Mouse (Mus musculus) CH12.LX (cell line): ENCODE results near the gene Dpm1. TPM values are rescaled to one million over a fixed set of nuclear protein-coding genes. Genes with fewer than 3 reads are reported as not detected.

ENCODE experiments used
- DNase-seq: peaks from one replicate; pipeline ENCODE4 v3.0.0-alpha.2; 2013; ENCODE audit errors: extremely low read depth
- H3K27ac ChIP-seq: 2 replicates; pipeline ENCODE4 v1.5.1; 2012; ENCODE audit warnings: low read depth, mild to moderate bottlenecking, control low read depth, moderate library complexity; ENCODE audit not compliant: insufficient read depth
- H3K27me3 ChIP-seq: replicated peaks from 2 replicates; pipeline ENCODE3; 2012; ENCODE audit warnings: inconsistent platforms
- H3K36me3 ChIP-seq, 2 experiments: replicated peaks in 1 of 2; 2 replicates each; pipeline versions ENCODE3 to v1.6.1; 2012; ENCODE audit warnings: inconsistent platforms in 1 of 2, low read length in 1 of 2, mild to moderate bottlenecking in 1 of 2, mixed read lengths in 1 of 2, moderate library complexity in 1 of 2; ENCODE audit not compliant: control insufficient read depth in 1 of 2, insufficient read depth in 1 of 2
- H3K4me1 ChIP-seq, 2 experiments: 2 replicates each; pipeline ENCODE4 v1.6.1; 2012; ENCODE audit warnings: inconsistent platforms in 1 of 2, moderate library complexity in 1 of 2; ENCODE audit not compliant: insufficient read depth in 2 of 2, control insufficient read depth in 1 of 2
- H3K4me2 ChIP-seq: 2 replicates; pipeline ENCODE4 v1.6.1; 2012; ENCODE audit warnings: low read depth, mild to moderate bottlenecking, control low read depth; ENCODE audit not compliant: poor library complexity, insufficient read depth, severe bottlenecking
- H3K4me3 ChIP-seq, 3 experiments: fragments of 150-350 bp in 1 of 3; sonication (generic) in 1 of 3; replicated peaks in 1 of 3; 2 replicates each; pipeline versions ENCODE3 to v1.5.1; 2011 to 2012; ENCODE audit warnings: low read depth in 2 of 3, low read length in 2 of 3, mild to moderate bottlenecking in 2 of 3, moderate library complexity in 2 of 3, control low read depth in 1 of 3, improper control_type of control experiment in 1 of 3, inconsistent platforms in 1 of 3, mixed read lengths in 1 of 3; ENCODE audit not compliant: poor library complexity in 1 of 3
- H3K79me2 ChIP-seq: replicated peaks from 2 replicates; pipeline ENCODE4 v1.6.1; 2012; ENCODE audit warnings: mild to moderate bottlenecking, moderate library complexity; ENCODE audit not compliant: control insufficient read depth, poor library complexity, insufficient read depth, severe bottlenecking; ENCODE audit errors: extremely low read depth
- H3K9ac ChIP-seq: 2 replicates; pipeline ENCODE4 v1.6.1; 2012; ENCODE audit warnings: low read depth, mild to moderate bottlenecking, control low read depth, moderate library complexity; ENCODE audit not compliant: insufficient read depth
- H3K9me3 ChIP-seq: replicated peaks from 2 replicates; pipeline ENCODE3; 2012; ENCODE audit warnings: low read length, inconsistent platforms, mixed read lengths
- BHLHE40 ChIP-seq: IDR thresholded peaks from 2 replicates; pipeline ENCODE4 v1.6.1; 2011; ENCODE audit warnings: mild to moderate bottlenecking, low read depth, low read length, improper control_type of control experiment
- CHD1 ChIP-seq: IDR thresholded peaks from 2 replicates; pipeline ENCODE4 v1.6.1; 2012; ENCODE audit warnings: low read depth, low read length, improper control_type of control experiment, inconsistent platforms
- CHD2 ChIP-seq: IDR thresholded peaks from 2 replicates; pipeline ENCODE4 v1.6.1; 2011; ENCODE audit warnings: low read length, improper control_type of control experiment
- CTCF ChIP-seq, 2 experiments: IDR thresholded peaks in 1 of 2; conservative IDR thresholded peaks in 1 of 2; 2 replicates each; pipeline ENCODE4 v1.5.1; 2011 to 2012; ENCODE audit warnings: low read depth in 2 of 2, low read length in 2 of 2, improper control_type of control experiment in 1 of 2, inconsistent platforms in 1 of 2, mild to moderate bottlenecking in 1 of 2, moderate library complexity in 1 of 2
- E2F4 ChIP-seq: IDR thresholded peaks from 2 replicates; pipeline ENCODE4 v1.6.1; 2011; ENCODE audit warnings: low read depth, low read length, improper control_type of control experiment; ENCODE audit not compliant: insufficient replicate concordance
- ELF1 ChIP-seq: IDR thresholded peaks from 2 replicates; pipeline ENCODE4 v1.6.1; 2014; ENCODE audit warnings: low read depth, mild to moderate bottlenecking, inconsistent platforms, low read length, improper control_type of control experiment
- EP300 ChIP-seq: IDR thresholded peaks from 2 replicates; pipeline ENCODE4 v1.6.1; 2011; ENCODE audit warnings: low read length, improper control_type of control experiment
- ETS1 ChIP-seq: conservative IDR thresholded peaks from 2 replicates; pipeline ENCODE4 v1.6.1; 2012; ENCODE audit warnings: low read depth, mild to moderate bottlenecking, inconsistent platforms, low read length, improper control_type of control experiment, moderate library complexity
- GABPA ChIP-seq: IDR thresholded peaks from 2 replicates; pipeline ENCODE4 v1.6.1; 2012; ENCODE audit warnings: low read depth, low read length, improper control_type of control experiment, inconsistent platforms; ENCODE audit not compliant: insufficient replicate concordance
- HCFC1 ChIP-seq: IDR thresholded peaks from 2 replicates; pipeline ENCODE4 v1.6.1; 2012; ENCODE audit warnings: low read depth, mild to moderate bottlenecking, inconsistent platforms, low read length, improper control_type of control experiment
- IRF4 ChIP-seq: IDR thresholded peaks from 2 replicates; pipeline ENCODE4 v1.6.1; 2014; ENCODE audit warnings: low read depth, mild to moderate bottlenecking, inconsistent platforms, low read length, improper control_type of control experiment
- JUN ChIP-seq: IDR thresholded peaks from 2 replicates; pipeline ENCODE4 v1.6.1; 2011; ENCODE audit warnings: low read depth, mild to moderate bottlenecking, low read length, improper control_type of control experiment, moderate library complexity; ENCODE audit not compliant: insufficient read depth
- JUND ChIP-seq: conservative IDR thresholded peaks from 2 replicates; pipeline ENCODE4 v1.6.1; 2011; ENCODE audit warnings: low read depth, low read length, improper control_type of control experiment
- KAT2A ChIP-seq: IDR thresholded peaks from 2 replicates; pipeline ENCODE4 v1.6.1; 2012; ENCODE audit warnings: low read length, improper control_type of control experiment, inconsistent platforms; ENCODE audit not compliant: insufficient replicate concordance
- MAFK ChIP-seq: IDR thresholded peaks from 2 replicates; pipeline ENCODE4 v1.6.1; 2011; ENCODE audit warnings: low read length, improper control_type of control experiment; ENCODE audit not compliant: insufficient replicate concordance
- MAX ChIP-seq: IDR thresholded peaks from 2 replicates; pipeline ENCODE4 v1.6.1; 2011; ENCODE audit warnings: low read length, improper control_type of control experiment
- MAZ ChIP-seq: IDR thresholded peaks from 2 replicates; pipeline ENCODE4 v1.6.1; 2012; ENCODE audit warnings: low read depth, mild to moderate bottlenecking, inconsistent platforms, low read length, improper control_type of control experiment, moderate library complexity
- MEF2A ChIP-seq: IDR thresholded peaks from 2 replicates; pipeline ENCODE4 v1.6.1; 2014; ENCODE audit warnings: low read depth, mild to moderate bottlenecking, inconsistent platforms, low read length, improper control_type of control experiment, borderline replicate concordance
- MXI1 ChIP-seq: IDR thresholded peaks from 2 replicates; pipeline ENCODE4 v1.6.1; 2011; ENCODE audit warnings: mild to moderate bottlenecking, low read depth, low read length, improper control_type of control experiment
- MYC ChIP-seq: IDR thresholded peaks from 2 replicates; pipeline ENCODE4 v1.6.1; 2011; ENCODE audit warnings: low read depth, mild to moderate bottlenecking, improper control_type of control experiment, low read length
- NELFE ChIP-seq: IDR thresholded peaks from 2 replicates; pipeline ENCODE4 v1.6.1; 2011; ENCODE audit warnings: low read depth, low read length, improper control_type of control experiment
- NRF1 ChIP-seq: IDR thresholded peaks from 2 replicates; pipeline ENCODE4 v1.6.1; 2014; ENCODE audit warnings: low read depth, mild to moderate bottlenecking, inconsistent platforms, low read length, improper control_type of control experiment, moderate library complexity
- PAX5 ChIP-seq: IDR thresholded peaks from 2 replicates; pipeline ENCODE4 v1.6.1; 2012; ENCODE audit warnings: low read length, inconsistent platforms, mixed read lengths
- POLR2A ChIP-seq: IDR thresholded peaks from 2 replicates; pipeline ENCODE4 v1.6.1; 2011; ENCODE audit warnings: low read depth, mild to moderate bottlenecking, improper control_type of control experiment, low read length
- POLR2AphosphoS2 ChIP-seq: IDR thresholded peaks from 2 replicates; pipeline ENCODE4 v1.6.1; 2011; ENCODE audit warnings: low read depth, low read length, improper control_type of control experiment
- RAD21 ChIP-seq: IDR thresholded peaks from 2 replicates; pipeline ENCODE4 v1.6.1; 2011; ENCODE audit warnings: low read depth, mild to moderate bottlenecking, low read length, improper control_type of control experiment, moderate library complexity
- RCOR1 ChIP-seq: conservative IDR thresholded peaks from 2 replicates; pipeline ENCODE4 v1.6.1; 2012; ENCODE audit warnings: low read depth, mild to moderate bottlenecking, inconsistent platforms, low read length, improper control_type of control experiment
- SIN3A ChIP-seq: IDR thresholded peaks from 2 replicates; pipeline ENCODE4 v1.6.1; 2012; ENCODE audit warnings: low read length, improper control_type of control experiment, inconsistent platforms
- SMC3 ChIP-seq: IDR thresholded peaks from 2 replicates; pipeline ENCODE4 v1.6.1; 2011; ENCODE audit warnings: low read depth, low read length, improper control_type of control experiment
- TBP ChIP-seq: conservative IDR thresholded peaks from 2 replicates; pipeline ENCODE4 v1.6.1; 2011; ENCODE audit warnings: low read depth, low read length, improper control_type of control experiment
- TCF12 ChIP-seq: IDR thresholded peaks from 2 replicates; pipeline ENCODE4 v1.6.1; 2014; ENCODE audit warnings: low read depth, mild to moderate bottlenecking, inconsistent platforms, low read length, improper control_type of control experiment
- UBTF ChIP-seq: IDR thresholded peaks from 2 replicates; pipeline ENCODE4 v1.6.1; 2012; ENCODE audit warnings: low read depth, mild to moderate bottlenecking, inconsistent platforms, low read length, improper control_type of control experiment, moderate library complexity
- USF1 ChIP-seq: IDR thresholded peaks from 2 replicates; pipeline ENCODE4 v1.6.1; 2014; ENCODE audit warnings: low read depth, mild to moderate bottlenecking, inconsistent platforms, low read length, improper control_type of control experiment
- USF2 ChIP-seq: conservative IDR thresholded peaks from 2 replicates; pipeline ENCODE4 v1.6.1; 2011; ENCODE audit warnings: low read depth, low read length, improper control_type of control experiment
- ZC3H11A ChIP-seq: IDR thresholded peaks from 2 replicates; pipeline ENCODE4 v1.6.1; 2012; ENCODE audit warnings: low read depth, mild to moderate bottlenecking, inconsistent platforms, low read length, improper control_type of control experiment
- ZKSCAN1 ChIP-seq: IDR thresholded peaks from 2 replicates; pipeline ENCODE4 v1.6.1; 2012; ENCODE audit warnings: low read depth, inconsistent platforms, low read length, improper control_type of control experiment, borderline replicate concordance
- ZMIZ1 ChIP-seq: IDR thresholded peaks from 2 replicates; pipeline ENCODE4 v1.6.1; 2012; ENCODE audit warnings: low read depth, mild to moderate bottlenecking, inconsistent platforms, low read length, improper control_type of control experiment
- ZNF384 ChIP-seq: IDR thresholded peaks from 2 replicates; pipeline ENCODE4 v1.6.1; 2012; ENCODE audit warnings: low read depth, low read length, improper control_type of control experiment, inconsistent platforms
- dilution Hi-C: fragments of 300-500 bp; cut with MboI; formaldehyde crosslinking; loops from 2 replicates; pipeline ENCODE4 v1.14.3; 2020; ENCODE audit warnings: low sequenced_read_pairs; ENCODE audit not compliant: extremely low pct_unique_long_range_greater_than_20kb, extremely low pct_ligation_motif_present
- in situ Hi-C: fragments of 300-500 bp; cut with MboI; formaldehyde crosslinking; loops from 3 replicates; pipeline ENCODE4 v1.14.3; 2019; ENCODE audit warnings: low sequenced_read_pairs, low pct_ligation_motif_present, low pct_unique_long_range_greater_than_20kb, mixed read lengths
- polyA plus RNA-seq: library from polyadenylated mRNA; unstranded; fragments of >175 nt; gene quantifications from 2 replicates; pipeline ENCODE4 v1.2.1, GENCODE M21; 2012; ENCODE audit warnings: low read depth; ENCODE audit not compliant: insufficient read length
- total RNA-seq, 2 experiments: library from RNA; depleted of rRNA; stranded (reverse); fragments of 300-350 nt in 1 of 2; fragments of >200 nt in 1 of 2; gene quantifications; 2 replicates each; pipeline ENCODE4 v1.2.3; 2012 to 2014

Dpm1 gene
- total and polyA plus RNA-seq, 3 experiments: 28.5 to 52.9 (median 30.7) TPM

- TF ChIP-seq POLR2AphosphoS2 (no peak; the same call in 1 of the 2 replicates), SMC3 (peak; percentile 68), ELF1 (peak; percentile 78), NRF1 (no peak), ZMIZ1 (no peak), ZC3H11A (no peak), E2F4 (no peak), ETS1 (peak; percentile 61), CTCF (conservative IDR thresholded peaks at IDR 0.05 in 1 of 2, IDR thresholded peaks at IDR 0.05 in 1 of 2; ENCODE audit: low read depth in 2 of 2, low read length in 2 of 2) (peak; percentile 76 to 100), JUN (no peak), MYC (peak; percentile 86), ZKSCAN1 (no peak), UBTF (no peak), IRF4 (peak; percentile 75), USF1 (no peak), CHD1 (peak; percentile 91; the same call in 1 of the 2 replicates), MAZ (peak; percentile 95), ZNF384 (no peak), SIN3A (peak; percentile 98), HCFC1 (peak; percentile 73), GABPA (no peak), EP300 (0 out of 2 replicates have a peak, but pooled peaks have one; percentile 16), CHD2 (peak; percentile 98), MEF2A (peak; percentile 80), RAD21 (peak; percentile 66), POLR2A (no peak), USF2 (no peak), JUND (peak; percentile 60), PAX5 (no peak), MXI1 (peak; percentile 93), MAX (no peak; the same call in none of the 2 replicates), RCOR1 (no peak), TBP (no peak), MAFK (no peak), KAT2A (0 out of 2 replicates have a peak, but pooled peaks have one; percentile 51), NELFE (peak; percentile 84; the same call in 1 of the 2 replicates), TCF12 (peak; percentile 86), BHLHE40 (peak; percentile 55)
- Histone ChIP-seq H3K4me3 (peak overlapping the region; percentile 94 to 100 (median 96)), H3K4me2 (peak overlapping the region; percentile 80), H3K9me3 (peaks cover 4% of the 10 kb centered on the region), H3K79me2 (peaks cover 59% of the 10 kb centered on the region), H3K27ac (peak overlapping the region; percentile 58; the same call in 1 of the 2 replicates), H3K4me1 (peaks cover 13 to 56% of the 10 kb centered on the region in 2 experiments), H3K27me3 (no peaks in the 10 kb centered on the region), H3K9ac (peak overlapping the region; percentile 94), H3K36me3 (peaks cover 26 to 64% of the 10 kb centered on the region in 2 experiments)
- DNase-seq: peak; percentile 98
- in situ Hi-C loops (loop anchor here (5.0 kb wide), 1 partner anchor 93 kb away; no protein-coding TSS in a partner anchor), dilution Hi-C loops (no loop called here)
Observed at GRCm38 (mm10) chr2:168205265-168205664, 25.1 kb downstream of the Dpm1 start.
